Mouse (Mus musculus): ENCODE data around the gene Ano1. TPM values are rescaled to one million over a fixed set of nuclear protein-coding genes. Genes with fewer than 3 reads are reported as not detected.

Ano1 gene
- total RNA-seq, 1 experiment: 9.1 TPM

DNA sequence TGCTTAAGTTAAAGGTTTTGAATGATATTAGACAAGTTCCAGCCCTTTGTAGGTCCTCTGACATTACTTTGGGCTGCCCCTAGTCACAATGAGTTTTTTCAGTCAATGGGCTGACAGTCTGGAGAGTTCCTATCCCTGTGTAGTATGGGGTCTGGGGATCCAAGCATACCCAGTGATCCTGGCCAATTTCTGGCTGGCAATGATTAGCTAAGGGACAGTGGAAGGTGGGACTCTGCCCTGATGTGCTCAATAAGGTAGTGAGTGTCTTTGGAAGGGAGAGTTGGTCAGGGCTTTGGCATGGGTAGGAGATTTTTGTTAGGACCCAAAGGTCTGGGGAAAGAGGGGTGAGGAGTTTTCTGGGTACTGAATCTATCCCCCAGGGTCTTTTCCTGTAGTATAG is 180.2 kb downstream of the Ano1 start:
- Histone ChIP-seq H3K36me3 (ENCODE audit: control insufficient read depth, insufficient read depth, low read length, poor library complexity, severe bottlenecking) (no peaks in the 10 kb centered on the region), H3K27ac (ENCODE audit: insufficient read depth, low read depth, low read length, poor library complexity, severe bottlenecking) (no peak overlapping the region), H3K4me3 (ENCODE audit: insufficient read depth in 1 of 2, low read depth in 1 of 2, low read length in 2 of 2, poor library complexity in 1 of 2, severe bottlenecking in 1 of 2) (no peak overlapping the region), H3K4me1 (ENCODE audit: control insufficient read depth in 2 of 2, insufficient read depth in 2 of 2, low read length in 2 of 2, poor library complexity in 1 of 2) (peaks cover 0 to 5% of the 10 kb centered on the region in 2 experiments; a peak in 1 of 4 replicates), H3K9me3 (ENCODE audit: control insufficient read depth, insufficient read depth, low read depth, low read length) (no peaks in the 10 kb centered on the region), H3K9ac (ENCODE audit: insufficient read depth, low read depth, low read length, poor library complexity, severe bottlenecking) (no peak overlapping the region)
- DNase-seq (ENCODE audit: low read depth, low spot score): no peak
- in situ Hi-C loops (cut with MboI; ENCODE audit: low sequenced_read_pairs in 2 of 2, unreplicated experiment in 2 of 2): no loop called here
- TF ChIP-seq ZC3H11A (IDR thresholded peaks at IDR 0.05; ENCODE audit: borderline replicate concordance, low read depth, low read length) (no peak), ZNF384 (IDR thresholded peaks at IDR 0.05; ENCODE audit: low read depth, low read length) (no peak), MAFK (IDR thresholded peaks at IDR 0.05; ENCODE audit: insufficient read depth, low read depth, low read length) (no peak), CHD2 (IDR thresholded peaks at IDR 0.05; ENCODE audit: low read depth, low read length) (no peak), HCFC1 (IDR thresholded peaks at IDR 0.05; ENCODE audit: borderline replicate concordance, insufficient read depth, low read length) (no peak)

DNA sequence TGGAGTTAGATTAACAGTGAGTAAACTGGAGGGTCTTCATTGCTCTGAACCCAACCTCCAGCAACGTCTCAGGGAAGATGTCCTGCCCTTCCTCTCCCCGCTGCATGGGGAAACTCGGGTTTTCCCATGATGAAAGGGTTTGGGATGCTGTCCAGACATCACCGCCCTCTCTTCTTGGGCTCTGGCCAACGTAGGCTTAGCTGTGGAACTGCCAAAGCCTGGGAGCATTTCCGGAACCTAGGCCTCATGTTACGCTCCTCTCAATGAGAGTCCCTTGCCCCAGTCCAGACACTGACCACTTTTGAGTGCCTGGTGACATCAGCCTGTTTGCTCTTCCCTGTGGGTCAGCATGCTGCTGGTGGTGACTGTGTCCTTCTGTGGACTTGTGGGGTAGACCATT is 182.3 kb downstream of the Ano1 start:
- H3K4me1 ChIP-seq (ENCODE audit: control insufficient read depth in 2 of 2, insufficient read depth in 2 of 2, low read length in 2 of 2, poor library complexity in 1 of 2): peaks cover 0 to 2% of the 10 kb centered on the region in 2 experiments; a peak in 1 of 4 replicates
- H3K9me3 ChIP-seq (ENCODE audit: control insufficient read depth, insufficient read depth, low read depth, low read length): no peaks in the 10 kb centered on the region
- TF ChIP-seq ZNF384 (IDR thresholded peaks at IDR 0.05; ENCODE audit: low read depth, low read length): no peak
- TF ChIP-seq MAFK (IDR thresholded peaks at IDR 0.05; ENCODE audit: insufficient read depth, low read depth, low read length): no peak
- TF ChIP-seq ZC3H11A (IDR thresholded peaks at IDR 0.05; ENCODE audit: borderline replicate concordance, low read depth, low read length): no peak
- TF ChIP-seq HCFC1 (IDR thresholded peaks at IDR 0.05; ENCODE audit: borderline replicate concordance, insufficient read depth, low read length): no peak
- TF ChIP-seq CHD2 (IDR thresholded peaks at IDR 0.05; ENCODE audit: low read depth, low read length): no peak
- no peak overlapping the region for H3K9ac ChIP-seq (ENCODE audit: insufficient read depth, low read depth, low read length, poor library complexity, severe bottlenecking)
- DNase-seq (ENCODE audit: low read depth, low spot score): no peak
- no peak overlapping the region for H3K4me3 ChIP-seq (ENCODE audit: insufficient read depth in 1 of 2, low read depth in 1 of 2, low read length in 2 of 2, poor library complexity in 1 of 2, severe bottlenecking in 1 of 2)
- H3K27ac ChIP-seq (ENCODE audit: insufficient read depth, low read depth, low read length, poor library complexity, severe bottlenecking): no peak overlapping the region
- in situ Hi-C loops (cut with MboI; ENCODE audit: low sequenced_read_pairs in 2 of 2, unreplicated experiment in 2 of 2): no loop called here
- H3K36me3 ChIP-seq (ENCODE audit: control insufficient read depth, insufficient read depth, low read length, poor library complexity, severe bottlenecking): no peaks in the 10 kb centered on the region

DNA sequence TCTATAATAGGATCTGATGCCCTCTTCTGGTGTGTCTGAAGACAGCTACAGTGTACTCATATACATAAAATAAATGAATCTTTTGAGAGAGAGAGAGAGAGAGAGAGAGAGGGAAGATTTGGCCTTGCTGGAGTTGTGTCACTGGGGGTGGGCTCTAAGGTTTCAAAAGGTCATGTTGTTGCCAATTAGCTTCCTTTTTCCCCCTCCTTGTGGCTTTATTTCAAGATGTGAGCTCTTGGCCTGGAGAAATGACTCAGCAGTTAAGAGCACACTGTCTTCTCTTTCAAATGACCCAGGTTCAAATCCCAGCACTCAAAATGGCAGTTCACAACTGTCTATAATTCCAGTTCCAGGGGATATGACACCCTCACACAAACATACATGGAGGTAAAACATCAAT is 183.7 kb downstream of the Ano1 start:
- H3K36me3 ChIP-seq (ENCODE audit: control insufficient read depth, insufficient read depth, low read length, poor library complexity, severe bottlenecking): no peaks in the 10 kb centered on the region
- no peak for TF ChIP-seq ZNF384 (IDR thresholded peaks at IDR 0.05; ENCODE audit: low read depth, low read length)
- TF ChIP-seq HCFC1 (IDR thresholded peaks at IDR 0.05; ENCODE audit: borderline replicate concordance, insufficient read depth, low read length): no peak
- no peak for TF ChIP-seq MAFK (IDR thresholded peaks at IDR 0.05; ENCODE audit: insufficient read depth, low read depth, low read length)
- H3K4me1 ChIP-seq (ENCODE audit: control insufficient read depth in 2 of 2, insufficient read depth in 2 of 2, low read length in 2 of 2, poor library complexity in 1 of 2): peaks cover 0 to 2% of the 10 kb centered on the region in 2 experiments; a peak in 1 of 4 replicates
- no peak overlapping the region for H3K4me3 ChIP-seq (ENCODE audit: insufficient read depth in 1 of 2, low read depth in 1 of 2, low read length in 2 of 2, poor library complexity in 1 of 2, severe bottlenecking in 1 of 2)
- in situ Hi-C loops (cut with MboI; ENCODE audit: low sequenced_read_pairs in 2 of 2, unreplicated experiment in 2 of 2): no loop called here
- no peak overlapping the region for H3K9ac ChIP-seq (ENCODE audit: insufficient read depth, low read depth, low read length, poor library complexity, severe bottlenecking)
- H3K27ac ChIP-seq (ENCODE audit: insufficient read depth, low read depth, low read length, poor library complexity, severe bottlenecking): no peak overlapping the region
- H3K9me3 ChIP-seq (ENCODE audit: control insufficient read depth, insufficient read depth, low read depth, low read length): no peaks in the 10 kb centered on the region
- DNase-seq (ENCODE audit: low read depth, low spot score): no peak

DNA sequence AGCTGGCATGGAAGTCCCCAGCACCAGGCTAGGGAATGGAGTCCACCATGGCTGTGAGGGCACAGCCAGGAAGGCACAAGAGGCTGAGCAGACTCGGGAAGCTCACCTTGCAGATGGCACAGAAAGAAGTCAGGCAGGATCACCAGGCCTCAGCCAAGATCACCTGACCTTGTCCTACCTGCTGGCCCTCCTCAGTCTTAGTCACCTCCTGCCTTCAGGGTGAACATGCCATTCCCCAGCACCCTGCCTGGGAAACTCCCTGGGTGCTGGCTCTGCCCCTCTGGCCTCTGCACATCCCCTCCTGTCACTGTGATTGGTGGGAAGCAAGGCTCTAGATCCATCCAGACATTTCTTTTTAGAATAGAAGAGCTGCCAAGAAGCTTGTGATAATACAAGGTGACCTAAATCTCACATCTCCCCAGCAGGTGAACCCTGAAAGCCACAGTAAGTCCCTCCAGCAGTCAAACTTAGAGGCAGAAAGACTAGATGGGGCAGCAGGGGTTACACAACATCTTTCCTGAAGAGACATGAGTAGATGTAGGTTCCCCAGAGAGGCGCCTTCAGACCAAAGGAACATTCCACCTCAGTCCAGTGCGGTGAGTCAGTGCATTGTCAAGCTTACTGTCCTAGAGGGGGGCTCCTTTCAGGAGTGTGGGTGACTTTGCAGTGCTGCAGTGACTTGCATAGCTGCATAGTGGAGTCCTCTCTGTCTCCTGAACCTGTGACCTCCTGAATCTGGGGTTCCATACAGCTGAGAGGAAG is 184.7 kb downstream of the Ano1 start:
- peaks cover 0 to 4% of the 10 kb centered on the region in 2 experiments; a peak in 2 of 4 replicates for H3K4me1 ChIP-seq (ENCODE audit: control insufficient read depth in 2 of 2, insufficient read depth in 2 of 2, low read length in 2 of 2, poor library complexity in 1 of 2)
- H3K4me3 ChIP-seq (ENCODE audit: insufficient read depth in 1 of 2, low read depth in 1 of 2, low read length in 2 of 2, poor library complexity in 1 of 2, severe bottlenecking in 1 of 2): no peak overlapping the region
- in situ Hi-C loops (cut with MboI; ENCODE audit: low sequenced_read_pairs in 2 of 2, unreplicated experiment in 2 of 2): no loop called here
- DNase-seq (ENCODE audit: low read depth, low spot score): no peak
- H3K36me3 ChIP-seq (ENCODE audit: control insufficient read depth, insufficient read depth, low read length, poor library complexity, severe bottlenecking): no peaks in the 10 kb centered on the region
- no peaks in the 10 kb centered on the region for H3K9me3 ChIP-seq (ENCODE audit: control insufficient read depth, insufficient read depth, low read depth, low read length)
- TF ChIP-seq MAFK (IDR thresholded peaks at IDR 0.05; ENCODE audit: insufficient read depth, low read depth, low read length) (no peak), ZC3H11A (IDR thresholded peaks at IDR 0.05; ENCODE audit: borderline replicate concordance, low read depth, low read length) (no peak), HCFC1 (IDR thresholded peaks at IDR 0.05; ENCODE audit: borderline replicate concordance, insufficient read depth, low read length) (no peak), ZNF384 (IDR thresholded peaks at IDR 0.05; ENCODE audit: low read depth, low read length) (no peak), CHD2 (IDR thresholded peaks at IDR 0.05; ENCODE audit: low read depth, low read length) (no peak)
- H3K27ac ChIP-seq (ENCODE audit: insufficient read depth, low read depth, low read length, poor library complexity, severe bottlenecking): no peak overlapping the region
- H3K9ac ChIP-seq (ENCODE audit: insufficient read depth, low read depth, low read length, poor library complexity, severe bottlenecking): no peak overlapping the region
